Mouse (Mus musculus) leukemia stem cell, adult 10-12 weeks (primary cell): Measurements from ENCODE around the gene Sh3bgrl. TPM values are rescaled to one million over a fixed set of nuclear protein-coding genes. Genes with fewer than 3 reads are reported as not detected.

ENCODE experiments used
- polyA plus RNA-seq: library from polyadenylated mRNA; stranded (reverse); fragments of >175 nt; gene quantifications from 2 replicates; pipeline ENCODE4 v1.2.3, GENCODE M21; 2012; ENCODE audit warnings: low replicate concordance

The Sh3bgrl gene
- polyA plus RNA-seq: 0.25 and 3.0 TPM in 2 replicates

GRCm38 (mm10) chrX:109095245-109096242 is at the start of gene Sh3bgrl:
Gene Sh3bgrl (plus strand): TSS chrX:109095365.

GRCm38 (mm10) chrX:109196468-109196867 is 101.3 kb downstream of the Sh3bgrl start, which contains the start of gene Gm6377:
Gene Gm6377 (plus strand): TSS chrX:109196756.

Other genes with a start within 250 kb of the Sh3bgrl start
- 0.20 and 1.7 TPM in 2 replicates for gene Hmgn5, start 82.0 kb upstream of the Sh3bgrl start, polyA plus RNA-seq
- gene Gm6377, start 101.4 kb downstream of the Sh3bgrl start, polyA plus RNA-seq: 0.06 TPM in 1 of 2 replicates, not detected in the other